Mouse (Mus musculus): Measurements from ENCODE around the gene Selenot. TPM values are rescaled to one million over a fixed set of nuclear protein-coding genes. Genes with fewer than 3 reads are reported as not detected.

Selenot gene
- polyA plus RNA-seq, 1 experiment: 41.4 TPM

GRCm38 (mm10) chr3:58593623-58594022 is 17.2 kb downstream of the Selenot start:
- WGBS: 94% methylated on average over 5 of the region's 5 CpGs
- no peaks in the 10 kb centered on the region for H3K4me1 ChIP-seq (replicated peaks; ENCODE audit: control insufficient read depth, insufficient read depth, low read length)
- DNase-seq: no peak
- no peak overlapping the region for H3K4me3 ChIP-seq (ENCODE audit: control insufficient read depth, insufficient read depth, low read length)
- H3K27ac ChIP-seq (ENCODE audit: control insufficient read depth, insufficient read depth, low read length): no peak overlapping the region
- peaks cover 25% of the 10 kb centered on the region for H3K36me3 ChIP-seq (ENCODE audit: control insufficient read depth, insufficient read depth, low read length)
- TF ChIP-seq POLR2A (IDR thresholded peaks at IDR 0.05; ENCODE audit: control insufficient read depth, extremely low read depth, insufficient read depth, low read length, poor library complexity): no peak
- TF ChIP-seq CTCF (IDR thresholded peaks at IDR 0.05; ENCODE audit: borderline replicate concordance, control insufficient read depth, extremely low read depth, insufficient read depth, low read length, poor library complexity): no peak
- H3K27me3 ChIP-seq (ENCODE audit: control insufficient read depth, insufficient read depth, low read length): no peaks in the 10 kb centered on the region

GRCm38 (mm10) chr3:58608506-58608905 is 32.1 kb downstream of the Selenot start:
- no peak overlapping the region for H3K27ac ChIP-seq (ENCODE audit: control insufficient read depth, insufficient read depth, low read length)
- H3K4me1 ChIP-seq (replicated peaks; ENCODE audit: control insufficient read depth, insufficient read depth, low read length): no peaks in the 10 kb centered on the region
- H3K27me3 ChIP-seq (ENCODE audit: control insufficient read depth, insufficient read depth, low read length): no peaks in the 10 kb centered on the region
- WGBS: 94% methylated on average over 4 of the region's 4 CpGs
- H3K4me3 ChIP-seq (ENCODE audit: control insufficient read depth, insufficient read depth, low read length): no peak overlapping the region
- DNase-seq: no peak
- H3K36me3 ChIP-seq (ENCODE audit: control insufficient read depth, insufficient read depth, low read length): no peaks in the 10 kb centered on the region
- TF ChIP-seq CTCF (IDR thresholded peaks at IDR 0.05; ENCODE audit: borderline replicate concordance, control insufficient read depth, extremely low read depth, insufficient read depth, low read length, poor library complexity) (no peak), POLR2A (IDR thresholded peaks at IDR 0.05; ENCODE audit: control insufficient read depth, extremely low read depth, insufficient read depth, low read length, poor library complexity) (no peak)

GRCm38 (mm10) chr3:58609985-58610384 is 33.5 kb downstream of the Selenot start:
- H3K4me3 ChIP-seq (ENCODE audit: control insufficient read depth, insufficient read depth, low read length): no peak overlapping the region
- WGBS: 96% methylated on average over 5 of the region's 5 CpGs
- TF ChIP-seq CTCF (IDR thresholded peaks at IDR 0.05; ENCODE audit: borderline replicate concordance, control insufficient read depth, extremely low read depth, insufficient read depth, low read length, poor library complexity): no peak
- no peak for TF ChIP-seq POLR2A (IDR thresholded peaks at IDR 0.05; ENCODE audit: control insufficient read depth, extremely low read depth, insufficient read depth, low read length, poor library complexity)

GRCm38 (mm10) chr3:58621066-58621465 is 44.6 kb downstream of the Selenot start:
- Histone ChIP-seq H3K4me1 (replicated peaks; ENCODE audit: control insufficient read depth, insufficient read depth, low read length) (no peaks in the 10 kb centered on the region), H3K4me3 (ENCODE audit: control insufficient read depth, insufficient read depth, low read length) (no peak overlapping the region), H3K27me3 (ENCODE audit: control insufficient read depth, insufficient read depth, low read length) (no peaks in the 10 kb centered on the region), H3K27ac (ENCODE audit: control insufficient read depth, insufficient read depth, low read length) (no peak overlapping the region), H3K36me3 (ENCODE audit: control insufficient read depth, insufficient read depth, low read length) (no peaks in the 10 kb centered on the region)
- TF ChIP-seq CTCF (IDR thresholded peaks at IDR 0.05; ENCODE audit: borderline replicate concordance, control insufficient read depth, extremely low read depth, insufficient read depth, low read length, poor library complexity) (no peak), POLR2A (IDR thresholded peaks at IDR 0.05; ENCODE audit: control insufficient read depth, extremely low read depth, insufficient read depth, low read length, poor library complexity) (no peak)
- DNase-seq: no peak
- WGBS: 96% methylated on average over 7 of the region's 7 CpGs

More at GRCm38 (mm10) chr3:58609985-58610384, 33.5 kb downstream of the Selenot start:
- Histone ChIP-seq H3K27me3 (ENCODE audit: control insufficient read depth, insufficient read depth, low read length) (no peaks in the 10 kb centered on the region), H3K27ac (ENCODE audit: control insufficient read depth, insufficient read depth, low read length) (no peak overlapping the region), H3K4me1 (replicated peaks; ENCODE audit: control insufficient read depth, insufficient read depth, low read length) (no peaks in the 10 kb centered on the region), H3K36me3 (ENCODE audit: control insufficient read depth, insufficient read depth, low read length) (no peaks in the 10 kb centered on the region)
- DNase-seq: no peak

GRCm38 (mm10) chr3:58622665-58623394 is 46.4 kb downstream of the Selenot start:
- no peak overlapping the region for H3K27ac ChIP-seq (ENCODE audit: control insufficient read depth, insufficient read depth, low read length)
- no peak overlapping the region for H3K4me3 ChIP-seq (ENCODE audit: control insufficient read depth, insufficient read depth, low read length)
- WGBS: 82% methylated on average over 3 of the region's 3 CpGs
- no peak for DNase-seq
- no peaks in the 10 kb centered on the region for H3K4me1 ChIP-seq (replicated peaks; ENCODE audit: control insufficient read depth, insufficient read depth, low read length)
- H3K36me3 ChIP-seq (ENCODE audit: control insufficient read depth, insufficient read depth, low read length): no peaks in the 10 kb centered on the region
- H3K27me3 ChIP-seq (ENCODE audit: control insufficient read depth, insufficient read depth, low read length): no peaks in the 10 kb centered on the region
- TF ChIP-seq POLR2A (IDR thresholded peaks at IDR 0.05; ENCODE audit: control insufficient read depth, extremely low read depth, insufficient read depth, low read length, poor library complexity): no peak
- no peak for TF ChIP-seq CTCF (IDR thresholded peaks at IDR 0.05; ENCODE audit: borderline replicate concordance, control insufficient read depth, extremely low read depth, insufficient read depth, low read length, poor library complexity)

- H3K36me3 ChIP-seq (ENCODE audit: control insufficient read depth, insufficient read depth, low read length): no peaks in the 10 kb centered on the region
- no peaks in the 10 kb centered on the region for H3K27me3 ChIP-seq (ENCODE audit: control insufficient read depth, insufficient read depth, low read length)
- TF ChIP-seq CTCF (IDR thresholded peaks at IDR 0.05; ENCODE audit: borderline replicate concordance, control insufficient read depth, extremely low read depth, insufficient read depth, low read length, poor library complexity) (no peak), POLR2A (IDR thresholded peaks at IDR 0.05; ENCODE audit: control insufficient read depth, extremely low read depth, insufficient read depth, low read length, poor library complexity) (no peak)
- DNase-seq: no peak
- WGBS: 71% methylated on average over 4 of the region's 4 CpGs
- H3K27ac ChIP-seq (ENCODE audit: control insufficient read depth, insufficient read depth, low read length): no peak overlapping the region
- H3K4me3 ChIP-seq (ENCODE audit: control insufficient read depth, insufficient read depth, low read length): no peak overlapping the region
- no peaks in the 10 kb centered on the region for H3K4me1 ChIP-seq (replicated peaks; ENCODE audit: control insufficient read depth, insufficient read depth, low read length)
These were observed 48.5 kb downstream of the Selenot start for GRCm38 (mm10) chr3:58624981-58625380.

Measured in thymus, adult 2 months (tissue).